ENCODE assay signal across 8 mouse cellular contexts in genomic region chr6:142814495-142814921, GRCm38 (mm10). TPM values are rescaled to one million over a fixed set of nuclear protein-coding genes. Genes with fewer than 3 reads are reported as not detected.
DNase-seq lines count a peak whose midpoint lies in the region; ATAC-seq lines count a peak whose summit lies in the region.

No protein-coding gene starts in this region.

- peak overlapping the region; percentile 70 for H3K9ac ChIP-seq in heart, embryonic 14.5 days (ENCODE audit: low read length)
- no peak overlapping the region for H3K9ac ChIP-seq in liver, embryonic 11.5 days (ENCODE audit: low read depth, low read length)

- H3K27me3 ChIP-seq in forebrain, embryonic 10.5 days (ENCODE audit: poor library complexity, severe bottlenecking) = peaks cover 35% of the 10 kb centered on the region
- no peaks in the 10 kb centered on the region for H3K27me3 ChIP-seq in heart, embryonic 14.5 days (ENCODE audit: control insufficient read depth, insufficient read depth, low read length)
- no peaks in the 10 kb centered on the region; the same call in 1 of the 2 replicates for H3K27me3 ChIP-seq in liver, embryonic 11.5 days (replicated peaks; ENCODE audit: control insufficient read depth, insufficient read depth, low read length)
- no peaks in the 10 kb centered on the region for H3K27me3 ChIP-seq in splenic B cell, adult 2 months (ENCODE audit: control insufficient read depth, insufficient read depth, low read length, poor library complexity, severe bottlenecking)

- DNase-seq in CD8-positive naive resting alpha-beta T cell, adult 2 months (ENCODE audit: low read depth in 2 of 2, low spot score in 2 of 2) = peak; percentile 76 to 85
- peak; percentile 85 for DNase-seq in forebrain, embryonic 10.5 days (ENCODE audit: extremely low spot score, low spot score)
- DNase-seq in kidney, postnatal 10 days = peak; percentile 93
- peak; percentile 77 for DNase-seq in liver, embryonic 11.5 days (ENCODE audit: low spot score)
- peak; percentile 94 for DNase-seq in naive thymus-derived CD4-positive, alpha-beta T cell, adult 2 months (ENCODE audit: low read depth)
- DNase-seq in splenic B cell, adult 2 months (ENCODE audit: low read depth, low spot score) = peak; percentile 78

- peak overlapping the region; percentile 50 for H3K4me3 ChIP-seq in brown adipose tissue, adult 24 weeks (ENCODE audit: insufficient read depth, low read depth, low read length)
- H3K4me3 ChIP-seq in forebrain, embryonic 10.5 days = peak overlapping the region; percentile 48
- peak overlapping the region; percentile 48 to 55 for H3K4me3 ChIP-seq in heart, embryonic 14.5 days (ENCODE audit: control insufficient read depth in 1 of 2, insufficient read depth in 1 of 2, low read depth in 1 of 2, low read length in 2 of 2)
- peak overlapping the region; percentile 36 for H3K4me3 ChIP-seq in liver, embryonic 11.5 days (ENCODE audit: low read depth, low read length)

- no peak overlapping the region for H3K27ac ChIP-seq in brown adipose tissue, adult 24 weeks (replicated peaks; ENCODE audit: low read depth, low read length)
- H3K27ac ChIP-seq in forebrain, embryonic 10.5 days = peak overlapping the region; percentile 78
- no peak overlapping the region for H3K27ac ChIP-seq in heart, embryonic 14.5 days (replicated peaks in 1 of 2; ENCODE audit: control insufficient read depth in 1 of 2, insufficient read depth in 1 of 2, low read depth in 2 of 2, low read length in 2 of 2)
- no peak overlapping the region for H3K27ac ChIP-seq in liver, embryonic 11.5 days (ENCODE audit: low read depth, low read length)

- no peaks in the 10 kb centered on the region for H3K9me3 ChIP-seq in forebrain, embryonic 10.5 days
- no peaks in the 10 kb centered on the region for H3K9me3 ChIP-seq in heart, embryonic 14.5 days (ENCODE audit: control insufficient read depth, low read length)
- H3K9me3 ChIP-seq in liver, embryonic 11.5 days (ENCODE audit: control insufficient read depth, low read length) = no peaks in the 10 kb centered on the region

- ATAC-seq in heart, embryonic 14.5 days (ENCODE audit: insufficient number of reproducible peaks, insufficient read depth, low FRiP score, low read depth) = no peak
- ATAC-seq in liver, embryonic 11.5 days (replicated peaks; ENCODE audit: low FRiP score) = no peak; the same call in 1 of the 2 replicates

- no peaks in the 10 kb centered on the region for H3K4me1 ChIP-seq in brown adipose tissue, adult 24 weeks (ENCODE audit: control insufficient read depth, insufficient read depth, insufficient read length, low read length)
- peaks cover 21% of the 10 kb centered on the region for H3K4me1 ChIP-seq in forebrain, embryonic 10.5 days
- 0 out of 4 replicates have a peak, but pooled peaks cover 0 to 3% of the 10 kb centered on the region in 2 experiments for H3K4me1 ChIP-seq in heart, embryonic 14.5 days (ENCODE audit: control insufficient read depth in 2 of 2, insufficient read depth in 2 of 2, low read length in 2 of 2)
- 0 out of 2 replicates have a peak, but pooled peaks cover 2% of the 10 kb centered on the region for H3K4me1 ChIP-seq in liver, embryonic 11.5 days (replicated peaks; ENCODE audit: control insufficient read depth, insufficient read depth, low read length)

- H3K4me2 ChIP-seq in heart, embryonic 14.5 days (ENCODE audit: low read length) = peak overlapping the region; percentile 80
- H3K4me2 ChIP-seq in liver, embryonic 11.5 days = peak overlapping the region; percentile 57

- 9% methylated on average over 15 of the region's 15 CpGs for WGBS in forebrain, embryonic 10.5 days
- WGBS in heart, embryonic 14.5 days = 2% methylated on average over 15 of the region's 15 CpGs
- WGBS in liver, embryonic 11.5 days = 8% methylated on average over 15 of the region's 15 CpGs

- no peaks in the 10 kb centered on the region for H3K36me3 ChIP-seq in forebrain, embryonic 10.5 days (replicated peaks)
- no peaks in the 10 kb centered on the region for H3K36me3 ChIP-seq in heart, embryonic 14.5 days (ENCODE audit: control insufficient read depth, insufficient read depth, low read length)
- no peaks in the 10 kb centered on the region for H3K36me3 ChIP-seq in liver, embryonic 11.5 days (ENCODE audit: control insufficient read depth, insufficient read depth, low read length)
- no peaks in the 10 kb centered on the region for H3K36me3 ChIP-seq in splenic B cell, adult 2 months (ENCODE audit: control insufficient read depth, insufficient read depth, low read length, poor library complexity, severe bottlenecking)

RNA-seq across cellular contexts. Expression of gene Sult6b2, which starts 10.2 kb away (rescaled TPM):
- not detected in 2 replicates for polyA plus RNA-seq in brown adipose tissue, adult 24 weeks (2012; ENCODE audit: insufficient read depth, insufficient read length, missing spikeins)
- polyA plus RNA-seq in forebrain, embryonic 10.5 days (2016; fragmentation: Nextera tagmentation; extraction: Ambion mirVana) = 0.06 TPM in 1 of 2 replicates, not detected in the other
- polyA plus RNA-seq in heart, embryonic 14.5 days (2014; fragmentation: Nextera tagmentation; extraction: Ambion mirVana) = 0.09 TPM in 2 replicates
- 0.07 TPM in 1 of 2 replicates, not detected in the other for polyA plus RNA-seq in liver, embryonic 11.5 days (2014; fragmentation: Nextera tagmentation; extraction: Ambion mirVana)

RNA-seq across cellular contexts. Expression of gene Cmas, which starts 58.0 kb away (rescaled TPM):
- polyA plus RNA-seq in brown adipose tissue, adult 24 weeks (2012; ENCODE audit: insufficient read depth, insufficient read length, missing spikeins) = 11.1 and 17.7 TPM in 2 replicates
- 68.9 and 70.6 TPM in 2 replicates for polyA plus RNA-seq in forebrain, embryonic 10.5 days (2016; fragmentation: Nextera tagmentation; extraction: Ambion mirVana)
- 102 and 104 TPM in 2 replicates for polyA plus RNA-seq in heart, embryonic 14.5 days (2014; fragmentation: Nextera tagmentation; extraction: Ambion mirVana)
- 93.0 and 102 TPM in 2 replicates for polyA plus RNA-seq in liver, embryonic 11.5 days (2014; fragmentation: Nextera tagmentation; extraction: Ambion mirVana)
